Mouse (Mus musculus) neural tube, embryonic 15.5 days (tissue): ENCODE data around the gene Camta1. TPM values are rescaled to one million over a fixed set of nuclear protein-coding genes. Genes with fewer than 3 reads are reported as not detected.

Source experiments
- ATAC-seq: fragments of 200-750 bp; cut with Nextera tagmentation; 2 replicates; pipeline ENCODE4 v1.8.0; 2017; ENCODE audit warnings: mild to moderate bottlenecking, moderate TSS enrichment, moderate library complexity; ENCODE audit not compliant: low FRiP score
- H3K27ac ChIP-seq: fragments of 300-500 bp; sonication (generic); replicated peaks from 2 replicates; pipeline ENCODE4 v1.5.1; 2015; ENCODE audit warnings: mild to moderate bottlenecking, inconsistent platforms
- H3K27me3 ChIP-seq: fragments of 300-500 bp; sonication (generic); replicated peaks from 2 replicates; pipeline ENCODE4 v1.6.1; 2015; ENCODE audit warnings: inconsistent platforms
- H3K36me3 ChIP-seq: fragments of 300-500 bp; sonication (generic); 2 replicates; pipeline ENCODE4 v1.6.1; 2015; ENCODE audit warnings: inconsistent platforms
- H3K4me1 ChIP-seq: fragments of 300-500 bp; sonication (generic); 2 replicates; pipeline ENCODE4 v1.6.1; 2015; ENCODE audit warnings: inconsistent platforms
- H3K4me2 ChIP-seq: fragments of 300-500 bp; sonication (generic); 2 replicates; pipeline ENCODE4 v1.6.1; 2015; ENCODE audit warnings: inconsistent platforms, mild to moderate bottlenecking, moderate library complexity
- H3K4me3 ChIP-seq: fragments of 300-500 bp; sonication (generic); replicated peaks from 2 replicates; pipeline ENCODE4 v1.5.1; 2015; ENCODE audit warnings: mild to moderate bottlenecking, inconsistent platforms
- H3K9ac ChIP-seq: fragments of 300-500 bp; sonication (generic); replicated peaks from 2 replicates; pipeline ENCODE4 v1.6.1; 2015; ENCODE audit warnings: mild to moderate bottlenecking, inconsistent platforms
- H3K9me3 ChIP-seq: fragments of 300-500 bp; sonication (generic); replicated peaks from 2 replicates; pipeline ENCODE4 v1.6.1; 2016; ENCODE audit warnings: inconsistent platforms
- WGBS: fragments of 180-500 bp; shearing (Covaris S2); methylation state at CpG from one replicate; pipeline ENCODE4 v1.1.7; 2015; ENCODE audit warnings: mixed read lengths; 5-methylcytosine and 5-hydroxymethylcytosine counted together
- polyA plus RNA-seq: library from polyadenylated mRNA; unstranded; fragments of >200 nt; fragmentation: Nextera tagmentation; extraction: Ambion mirVana; gene quantifications from 2 replicates; pipeline ENCODE4 v1.2.1, GENCODE M21; 2015

Gene Camta1
- polyA plus RNA-seq, 1 experiment from 2014 or later = 161 TPM

GRCm38 (mm10) chr4:150956369-150957105, 905.1 kb downstream of the Camta1 start:
- Histone ChIP-seq H3K27me3 (no peaks in the 10 kb centered on the region), H3K9ac (0 out of 2 replicates have a peak overlapping the region, but pooled peaks have one; percentile 1), H3K4me2 (peak overlapping the region; percentile 25; the same call in 1 of the 2 replicates), H3K9me3 (no peaks in the 10 kb centered on the region), H3K4me1 (peaks cover 13% of the 10 kb centered on the region), H3K27ac (peak overlapping the region; percentile 70), H3K4me3 (no peak overlapping the region), H3K36me3 (no peaks in the 10 kb centered on the region)
- 31% methylated on average over 13 of the region's 13 CpGs for WGBS
- peak; percentile 86 for ATAC-seq

DNA sequence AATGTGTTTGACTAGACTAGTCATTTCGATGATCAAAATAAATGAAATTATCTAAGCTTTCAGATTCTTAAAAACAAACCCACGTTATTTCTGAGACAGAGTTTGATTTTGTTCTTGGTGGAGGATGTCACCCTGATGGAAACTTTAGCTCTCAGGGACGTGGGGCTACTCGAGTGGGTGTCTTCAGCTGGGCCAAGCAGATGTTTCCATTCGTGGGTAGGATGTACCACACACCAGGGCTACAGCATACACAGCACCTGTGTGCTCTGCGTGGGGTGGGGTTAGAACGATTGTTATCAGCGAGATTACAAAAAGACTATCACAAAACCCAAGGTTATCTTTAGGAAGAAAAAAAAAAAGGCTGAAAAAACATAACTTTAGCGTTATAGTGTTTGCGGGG, 910.7 kb downstream of the Camta1 start:
- Histone ChIP-seq H3K27ac (no peak overlapping the region), H3K9ac (no peak overlapping the region), H3K27me3 (no peaks in the 10 kb centered on the region), H3K9me3 (no peaks in the 10 kb centered on the region), H3K4me3 (no peak overlapping the region), H3K36me3 (no peaks in the 10 kb centered on the region), H3K4me1 (no peaks in the 10 kb centered on the region), H3K4me2 (no peak overlapping the region)
- WGBS = 88% methylated on average over 10 of the region's 10 CpGs
- ATAC-seq = no peak

- Histone ChIP-seq H3K4me1 (no peaks in the 10 kb centered on the region), H3K27me3 (no peaks in the 10 kb centered on the region), H3K9me3 (no peaks in the 10 kb centered on the region), H3K4me3 (no peak overlapping the region), H3K27ac (no peak overlapping the region), H3K4me2 (no peak overlapping the region), H3K36me3 (no peaks in the 10 kb centered on the region), H3K9ac (no peak overlapping the region)
- no peak for ATAC-seq
- 96% methylated on average over 7 of the region's 7 CpGs for WGBS
These were observed 917.0 kb downstream of the Camta1 start for GRCm38 (mm10) chr4:150944707-150945106.

DNA sequence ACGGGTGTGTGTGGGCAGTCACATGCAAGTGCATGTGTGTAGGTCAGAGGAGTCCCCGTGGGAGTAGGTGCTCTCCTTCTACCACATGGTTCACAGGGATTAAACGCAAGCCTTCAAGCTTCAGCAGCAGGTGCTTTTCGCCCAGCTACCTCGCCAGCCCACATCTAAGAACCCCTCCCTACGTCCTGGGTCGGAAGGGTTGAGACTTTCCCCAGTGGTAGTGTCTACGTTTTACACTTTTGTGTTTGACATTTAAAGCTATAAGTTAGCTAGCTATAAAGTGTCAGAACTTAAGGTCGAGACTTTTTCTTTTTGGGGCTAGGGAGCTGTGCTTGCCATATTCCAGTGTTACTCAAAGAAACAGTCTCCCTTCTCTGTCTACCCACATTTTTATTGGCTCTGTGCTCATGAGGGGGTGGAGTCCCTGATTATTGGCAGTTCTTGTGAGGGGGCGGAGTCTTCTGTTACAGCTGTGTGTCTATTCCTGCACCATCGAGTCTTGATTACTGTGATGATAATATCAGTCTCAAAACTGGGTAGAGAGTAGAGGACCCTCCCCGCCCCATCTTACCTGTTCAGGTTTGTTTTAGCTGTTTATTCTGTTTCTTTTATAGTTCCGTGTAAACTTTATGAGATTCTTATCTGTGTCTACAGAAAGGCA, 921.6 kb downstream of the Camta1 start:
- Histone ChIP-seq H3K4me3 (no peak overlapping the region), H3K4me1 (no peaks in the 10 kb centered on the region), H3K36me3 (no peaks in the 10 kb centered on the region), H3K9ac (no peak overlapping the region), H3K27me3 (no peaks in the 10 kb centered on the region), H3K9me3 (no peaks in the 10 kb centered on the region), H3K27ac (no peak overlapping the region), H3K4me2 (no peak overlapping the region)
- ATAC-seq = no peak
- 65% methylated on average over 13 of the region's 13 CpGs for WGBS

DNA sequence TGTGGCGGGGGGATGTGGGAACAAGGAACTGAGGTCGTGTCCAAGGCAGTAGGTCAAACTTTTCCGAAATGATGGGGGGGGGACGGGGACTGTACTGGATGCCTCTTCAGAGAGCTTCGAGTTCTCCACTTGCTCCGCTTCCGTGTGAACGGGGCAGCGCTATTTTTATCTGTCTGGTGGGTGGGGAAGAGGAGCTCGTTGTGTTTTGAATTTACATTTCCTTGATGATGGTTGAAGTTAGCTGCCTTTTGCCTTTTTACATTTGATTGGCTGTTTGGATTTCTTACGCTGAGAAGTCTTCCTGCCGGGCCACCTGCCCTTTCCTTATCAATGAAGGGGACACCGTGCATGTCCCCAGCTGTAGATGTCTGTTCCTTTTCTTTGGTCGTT, 923.6 kb downstream of the Camta1 start:
- Histone ChIP-seq H3K9me3 (no peaks in the 10 kb centered on the region), H3K4me1 (no peaks in the 10 kb centered on the region), H3K27me3 (no peaks in the 10 kb centered on the region), H3K4me3 (no peak overlapping the region), H3K4me2 (peak overlapping the region; percentile 28), H3K9ac (no peak overlapping the region), H3K36me3 (no peaks in the 10 kb centered on the region), H3K27ac (no peak overlapping the region)
- WGBS = 64% methylated on average over 14 of the region's 14 CpGs
- no peak for ATAC-seq

- ATAC-seq = no peak
- H3K36me3 ChIP-seq = no peaks in the 10 kb centered on the region
- 78% methylated on average over 16 of the region's 16 CpGs for WGBS
- H3K27ac ChIP-seq = no peak overlapping the region
- H3K4me1 ChIP-seq = no peaks in the 10 kb centered on the region
- no peak overlapping the region for H3K4me3 ChIP-seq
- H3K4me2 ChIP-seq = peak overlapping the region; percentile 28
- no peaks in the 10 kb centered on the region for H3K9me3 ChIP-seq
- no peaks in the 10 kb centered on the region for H3K27me3 ChIP-seq
- H3K9ac ChIP-seq = no peak overlapping the region
These were observed 924.2 kb downstream of the Camta1 start for GRCm38 (mm10) chr4:150937293-150938062.

DNA sequence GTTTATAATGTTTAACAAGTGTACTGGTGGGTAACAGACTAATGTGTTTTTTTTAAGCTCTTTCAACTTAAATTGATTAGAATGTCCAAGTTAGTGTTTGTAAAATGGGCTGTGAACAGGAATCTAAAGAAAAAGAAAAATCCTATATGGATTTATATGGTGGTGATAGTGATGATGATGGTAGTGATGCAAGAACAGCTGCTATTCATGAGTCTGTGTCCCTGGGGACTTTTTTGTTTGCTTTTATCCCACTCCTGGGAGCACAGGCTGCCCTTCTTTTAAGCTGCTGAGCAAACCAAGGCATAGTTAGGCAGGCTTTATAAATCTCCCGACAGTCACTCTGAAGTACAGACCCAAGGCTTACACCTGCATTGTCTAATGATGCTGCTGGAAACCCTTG, 928.2 kb downstream of the Camta1 start:
- Histone ChIP-seq H3K36me3 (no peaks in the 10 kb centered on the region), H3K27me3 (no peaks in the 10 kb centered on the region; the same call in 1 of the 2 replicates), H3K9me3 (no peaks in the 10 kb centered on the region), H3K9ac (no peak overlapping the region), H3K4me2 (no peak overlapping the region), H3K4me3 (no peak overlapping the region), H3K27ac (no peak overlapping the region), H3K4me1 (no peaks in the 10 kb centered on the region)
- ATAC-seq = no peak
- WGBS = 71% methylated on average over 1 of the region's 1 CpGs

- Histone ChIP-seq H3K4me3 (no peak overlapping the region), H3K4me2 (no peak overlapping the region), H3K27ac (no peak overlapping the region), H3K4me1 (0 out of 2 replicates have a peak, but pooled peaks cover 2% of the 10 kb centered on the region), H3K27me3 (no peaks in the 10 kb centered on the region; the same call in 1 of the 2 replicates), H3K9me3 (no peaks in the 10 kb centered on the region), H3K9ac (no peak overlapping the region), H3K36me3 (no peaks in the 10 kb centered on the region)
- no peak for ATAC-seq
- WGBS = 79% methylated on average over 10 of the region's 10 CpGs
These were observed 933.9 kb downstream of the Camta1 start for GRCm38 (mm10) chr4:150927789-150928188.

DNA sequence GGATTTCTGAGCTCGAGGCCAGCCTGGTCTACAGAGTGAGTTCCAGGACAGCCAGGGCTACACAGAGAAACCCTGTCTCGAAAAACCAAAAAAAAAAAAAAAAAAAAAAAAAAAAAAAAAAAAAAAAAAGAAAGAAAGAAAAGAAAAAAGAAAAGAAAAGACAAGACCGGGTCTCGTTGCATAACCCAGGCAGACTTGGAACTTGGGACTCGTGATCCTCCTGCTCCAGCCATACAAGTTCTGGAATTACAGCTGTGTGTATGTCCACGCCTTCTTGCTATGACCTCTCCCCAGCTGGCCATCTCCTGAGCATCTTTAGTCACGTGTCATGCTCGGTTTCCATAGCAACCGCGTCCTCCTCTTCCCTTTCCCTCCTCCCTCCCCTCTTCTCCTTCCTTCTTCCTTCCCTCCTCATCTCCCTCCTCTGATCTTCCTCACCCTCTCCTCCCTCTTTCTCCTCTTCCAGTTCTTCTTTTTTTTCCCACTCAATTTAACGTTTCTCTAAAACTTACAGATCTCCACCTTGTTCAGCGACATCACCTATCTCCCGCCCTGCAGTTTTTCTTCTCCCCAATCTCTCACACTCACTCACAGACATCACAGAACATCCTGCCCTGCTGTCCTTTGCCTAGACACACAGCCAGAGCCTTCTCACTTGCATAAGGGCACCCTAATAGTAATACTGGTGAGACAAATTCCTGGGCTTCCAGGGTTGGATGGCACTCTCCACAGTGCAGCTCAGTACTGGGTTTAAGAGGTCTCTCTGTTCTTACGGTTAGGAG, 934.6 kb downstream of the Camta1 start:
- Histone ChIP-seq H3K27ac (no peak overlapping the region; the same call in 1 of the 2 replicates), H3K4me2 (no peak overlapping the region), H3K27me3 (no peaks in the 10 kb centered on the region; the same call in 1 of the 2 replicates), H3K4me3 (no peak overlapping the region), H3K36me3 (no peaks in the 10 kb centered on the region), H3K4me1 (0 out of 2 replicates have a peak, but pooled peaks cover 2% of the 10 kb centered on the region), H3K9me3 (no peaks in the 10 kb centered on the region), H3K9ac (no peak overlapping the region)
- no peak for ATAC-seq
- 55% methylated on average over 14 of the region's 14 CpGs for WGBS

GRCm38 (mm10) chr4:150925923-150926322, 935.8 kb downstream of the Camta1 start:
- ATAC-seq = no peak
- H3K27ac ChIP-seq = no peak overlapping the region
- H3K9me3 ChIP-seq = no peaks in the 10 kb centered on the region
- no peak overlapping the region for H3K9ac ChIP-seq
- H3K4me3 ChIP-seq = no peak overlapping the region
- no peaks in the 10 kb centered on the region; the same call in 1 of the 2 replicates for H3K27me3 ChIP-seq
- WGBS = 58% methylated on average over 5 of the region's 5 CpGs
- no peaks in the 10 kb centered on the region for H3K36me3 ChIP-seq
- H3K4me1 ChIP-seq = 0 out of 2 replicates have a peak, but pooled peaks cover 2% of the 10 kb centered on the region
- no peak overlapping the region for H3K4me2 ChIP-seq

GRCm38 (mm10) chr4:150924936-150925335, 936.7 kb downstream of the Camta1 start:
- no peak for ATAC-seq
- H3K4me3 ChIP-seq = no peak overlapping the region
- 87% methylated on average over 6 of the region's 6 CpGs for WGBS
- no peaks in the 10 kb centered on the region; the same call in 1 of the 2 replicates for H3K27me3 ChIP-seq
- no peaks in the 10 kb centered on the region for H3K36me3 ChIP-seq
- no peak overlapping the region for H3K9ac ChIP-seq
- no peaks in the 10 kb centered on the region for H3K9me3 ChIP-seq
- no peak overlapping the region for H3K4me2 ChIP-seq
- no peak overlapping the region for H3K27ac ChIP-seq
- 0 out of 2 replicates have a peak, but pooled peaks cover 2% of the 10 kb centered on the region for H3K4me1 ChIP-seq
